Mouse (Mus musculus): ENCODE data around the gene Ube2h. TPM values are rescaled to one million over a fixed set of nuclear protein-coding genes. Genes with fewer than 3 reads are reported as not detected.

The Ube2h gene
- total RNA-seq, 2 experiments from 2014 or later = 90.5 to 94.2 TPM

DNA sequence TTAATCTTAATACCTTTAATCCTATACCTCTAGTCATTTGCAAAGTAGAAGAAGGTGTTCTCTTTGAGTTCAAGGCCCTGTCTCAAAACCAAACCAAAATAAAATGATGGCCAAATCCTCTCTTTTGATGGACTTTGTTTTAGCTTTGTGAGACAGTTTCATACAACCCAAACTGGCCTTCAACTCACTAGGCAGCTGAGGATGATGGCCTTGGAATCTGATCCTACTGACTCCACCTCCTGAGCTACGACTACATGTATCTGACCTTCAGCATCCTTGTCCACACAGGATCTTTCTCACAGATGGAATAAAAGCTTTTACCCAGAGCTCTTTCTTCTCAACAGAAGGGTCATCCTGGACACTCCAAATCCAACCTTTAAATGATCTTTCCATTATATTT is 48.5 kb downstream of the Ube2h start:
- intact Hi-C loops (cut with DNase I) = no loop called here
- DNase-seq (ENCODE audit: low spot score in 2 of 2) = no peak

- intact Hi-C loops (cut with DNase I) = no loop called here
- DNase-seq (ENCODE audit: low spot score in 2 of 2) = no peak
These were observed 51.9 kb downstream of the Ube2h start for GRCm38 (mm10) chr6:30252271-30253010.

DNA sequence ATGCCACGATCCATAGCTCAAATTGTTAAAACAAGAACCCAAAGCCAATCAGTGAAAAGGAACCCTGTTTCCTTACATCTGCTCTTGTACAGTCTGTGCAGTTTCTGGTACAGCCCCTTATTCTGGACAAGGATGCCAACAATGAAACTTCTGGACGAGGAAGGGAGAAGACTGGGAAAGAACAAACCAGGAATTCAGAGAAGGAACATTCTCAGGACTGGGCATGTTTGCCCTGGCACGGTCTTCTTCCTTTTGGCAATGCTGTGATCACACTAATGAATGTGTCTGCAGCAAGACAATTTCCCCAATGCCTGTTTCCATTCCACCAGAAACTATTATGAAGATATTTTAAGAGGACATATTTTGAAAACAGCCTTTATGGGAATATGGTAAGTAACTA is 55.6 kb downstream of the Ube2h start:
- intact Hi-C loops (cut with DNase I) = no loop called here
- no peak for DNase-seq (ENCODE audit: low spot score in 2 of 2)

DNA sequence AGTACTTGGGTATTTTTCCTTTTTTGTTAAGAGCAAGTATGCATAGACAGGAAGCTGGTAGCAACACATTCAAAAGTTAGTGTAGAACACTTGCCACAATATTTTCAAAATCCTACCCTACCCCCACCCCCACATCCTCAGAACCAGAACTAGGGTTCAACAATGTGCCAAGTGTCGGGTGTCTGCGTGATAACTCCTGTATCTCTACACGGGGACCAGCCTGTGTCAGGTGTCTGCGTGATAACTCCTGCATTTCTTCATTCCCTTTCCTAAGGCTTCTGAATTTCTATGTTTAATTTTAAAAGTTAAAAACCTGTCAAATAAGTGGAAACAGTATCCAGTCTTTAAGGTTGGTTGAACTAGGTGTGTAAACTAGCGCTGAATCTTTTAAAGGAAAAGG is 58.4 kb downstream of the Ube2h start:
- DNase-seq (ENCODE audit: low spot score in 2 of 2) = no peak
- intact Hi-C loops (cut with DNase I) = no loop called here

GRCm38 (mm10) chr6:30245397-30245796 is 58.9 kb downstream of the Ube2h start:
- intact Hi-C loops (cut with DNase I) = no loop called here
- no peak for DNase-seq (ENCODE audit: low spot score in 2 of 2)

DNA sequence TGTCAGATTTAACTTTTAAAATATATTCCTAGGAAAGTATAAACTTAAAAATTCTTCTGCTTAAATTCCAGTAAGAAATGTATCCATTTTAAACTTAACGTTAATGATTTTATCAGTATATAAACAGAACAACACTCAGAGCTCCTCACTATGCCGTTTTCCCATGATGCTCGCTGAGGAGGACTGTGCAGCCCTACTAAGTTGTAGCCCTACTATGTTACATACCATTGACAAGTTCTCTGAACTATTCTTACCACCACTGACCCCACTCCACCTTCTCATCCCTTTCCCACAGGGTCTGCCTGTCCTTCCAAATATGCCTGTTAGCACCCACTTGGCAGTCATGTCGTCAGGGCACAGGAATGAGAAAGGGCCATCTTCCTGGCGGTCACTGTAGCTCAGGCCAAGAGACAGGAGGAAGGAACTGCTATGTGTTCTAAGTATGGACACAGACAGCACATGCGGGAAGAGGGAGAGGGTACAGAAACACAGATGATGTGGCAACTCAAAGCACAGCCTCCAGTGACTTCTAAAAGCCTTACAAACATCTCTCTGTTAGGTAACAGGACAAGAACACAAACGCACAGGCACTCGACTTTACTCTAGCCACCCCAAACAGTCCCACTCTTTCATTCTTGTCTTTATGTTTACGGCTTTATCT is 60.9 kb downstream of the Ube2h start:
- DNase-seq (ENCODE audit: low spot score in 2 of 2) = peak in 1 of 2 experiments; percentile 14
- intact Hi-C loops (cut with DNase I) = no loop called here

DNA sequence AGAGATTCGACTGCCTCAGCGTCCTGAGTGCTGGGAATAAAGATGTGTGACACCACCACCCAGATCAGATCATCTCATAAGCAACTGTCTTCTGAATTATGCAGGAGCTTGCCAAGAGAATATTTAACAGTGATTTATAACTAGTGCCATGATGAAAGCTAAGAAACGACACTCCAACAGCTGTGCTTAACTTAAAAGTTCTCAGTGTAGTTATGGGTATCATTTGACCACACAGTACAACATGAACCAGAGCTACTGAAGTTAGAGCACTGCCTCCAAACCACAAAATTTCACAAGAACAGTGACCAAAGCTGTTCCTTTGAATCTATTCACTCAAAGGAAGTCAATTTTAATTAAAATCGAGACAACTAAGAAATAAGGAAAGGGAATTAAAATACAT is 61.4 kb downstream of the Ube2h start:
- intact Hi-C loops (cut with DNase I) = no loop called here
- DNase-seq (ENCODE audit: low spot score in 2 of 2) = no peak

- DNase-seq (ENCODE audit: low spot score in 2 of 2) = no peak
- intact Hi-C loops (cut with DNase I) = no loop called here
These were observed 64.2 kb downstream of the Ube2h start for GRCm38 (mm10) chr6:30240105-30240504.

DNA sequence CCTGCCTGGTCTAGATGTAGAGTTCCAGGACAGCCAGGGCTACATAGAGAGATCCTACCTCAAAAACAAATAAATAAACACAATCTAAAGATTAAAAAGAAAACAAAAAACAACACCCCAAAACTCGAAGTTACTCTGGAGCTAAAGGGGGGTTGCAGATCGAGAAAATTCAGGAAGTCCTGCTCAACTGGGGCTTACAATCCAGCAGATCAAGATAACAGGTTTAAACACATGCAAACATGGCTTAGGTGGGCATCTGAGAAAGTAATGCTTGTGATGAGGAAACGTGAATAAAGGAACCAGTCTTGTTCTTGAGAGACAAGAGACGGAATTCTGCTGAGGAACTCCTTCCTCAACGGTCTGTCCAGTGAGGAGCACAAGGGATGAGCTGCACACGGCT is 65.1 kb downstream of the Ube2h start:
- intact Hi-C loops (cut with DNase I) = no loop called here
- no peak for DNase-seq (ENCODE audit: low spot score in 2 of 2)

- intact Hi-C loops (cut with DNase I) = no loop called here
- DNase-seq (ENCODE audit: low spot score in 2 of 2) = no peak
These were observed 66.3 kb downstream of the Ube2h start for GRCm38 (mm10) chr6:30238079-30238478.

DNA sequence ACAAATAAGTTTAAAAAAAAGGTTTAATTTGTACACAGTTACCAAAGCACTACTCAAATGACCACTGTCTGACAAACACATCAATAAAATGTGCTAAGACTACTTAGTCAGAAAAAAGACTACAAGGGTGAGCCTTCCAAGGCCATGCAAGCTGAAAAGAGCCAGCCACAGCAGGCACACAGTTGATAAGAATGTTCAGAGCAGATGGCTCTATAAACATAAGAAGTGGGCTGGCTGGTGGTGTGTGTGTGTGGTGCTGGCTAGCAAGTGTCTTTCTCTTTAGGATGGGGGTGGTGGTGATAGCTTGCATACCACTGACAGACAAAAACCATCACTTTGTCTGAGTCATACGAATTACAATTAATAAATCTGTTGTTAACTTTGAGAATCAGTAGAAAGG is 67.8 kb downstream of the Ube2h start:
- peak in 1 of 2 experiments; percentile 72 for DNase-seq (ENCODE audit: low spot score in 2 of 2)
- intact Hi-C loops (cut with DNase I) = no loop called here

- DNase-seq (ENCODE audit: low spot score in 2 of 2) = no peak
- intact Hi-C loops (cut with DNase I) = no loop called here
These were observed 72.5 kb downstream of the Ube2h start for GRCm38 (mm10) chr6:30231758-30232293.

- intact Hi-C loops (cut with DNase I) = no loop called here
- peak in 1 of 2 experiments; percentile 70 for DNase-seq (ENCODE audit: low spot score in 2 of 2)
These were observed 74.1 kb downstream of the Ube2h start for GRCm38 (mm10) chr6:30230246-30230645.

GRCm38 (mm10) chr6:30228921-30229320 is 75.4 kb downstream of the Ube2h start:
- intact Hi-C loops (cut with DNase I) = no loop called here
- no peak for DNase-seq (ENCODE audit: low spot score in 2 of 2)

DNA sequence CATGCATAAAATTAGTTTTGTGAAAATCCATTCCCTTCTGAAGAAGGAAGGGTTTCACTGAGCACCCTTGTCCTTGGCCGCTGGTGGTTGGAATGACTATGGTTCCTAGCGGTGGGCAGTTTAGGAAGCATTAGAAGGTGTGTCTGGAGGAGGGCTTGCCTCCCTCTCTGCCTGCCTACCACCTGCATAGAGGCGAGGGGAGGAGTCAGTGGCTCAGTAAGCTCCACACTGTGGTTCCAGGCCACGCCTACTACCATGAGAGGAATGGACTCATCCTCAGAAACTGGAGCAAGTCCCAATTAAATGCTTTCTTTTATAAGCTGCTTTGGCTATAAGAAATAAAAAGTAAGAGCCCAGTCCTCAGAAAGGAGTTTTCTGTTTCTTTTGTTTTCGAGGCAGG is 76.0 kb downstream of the Ube2h start:
- DNase-seq (ENCODE audit: low spot score in 2 of 2) = no peak
- intact Hi-C loops (cut with DNase I) = no loop called here

DNA sequence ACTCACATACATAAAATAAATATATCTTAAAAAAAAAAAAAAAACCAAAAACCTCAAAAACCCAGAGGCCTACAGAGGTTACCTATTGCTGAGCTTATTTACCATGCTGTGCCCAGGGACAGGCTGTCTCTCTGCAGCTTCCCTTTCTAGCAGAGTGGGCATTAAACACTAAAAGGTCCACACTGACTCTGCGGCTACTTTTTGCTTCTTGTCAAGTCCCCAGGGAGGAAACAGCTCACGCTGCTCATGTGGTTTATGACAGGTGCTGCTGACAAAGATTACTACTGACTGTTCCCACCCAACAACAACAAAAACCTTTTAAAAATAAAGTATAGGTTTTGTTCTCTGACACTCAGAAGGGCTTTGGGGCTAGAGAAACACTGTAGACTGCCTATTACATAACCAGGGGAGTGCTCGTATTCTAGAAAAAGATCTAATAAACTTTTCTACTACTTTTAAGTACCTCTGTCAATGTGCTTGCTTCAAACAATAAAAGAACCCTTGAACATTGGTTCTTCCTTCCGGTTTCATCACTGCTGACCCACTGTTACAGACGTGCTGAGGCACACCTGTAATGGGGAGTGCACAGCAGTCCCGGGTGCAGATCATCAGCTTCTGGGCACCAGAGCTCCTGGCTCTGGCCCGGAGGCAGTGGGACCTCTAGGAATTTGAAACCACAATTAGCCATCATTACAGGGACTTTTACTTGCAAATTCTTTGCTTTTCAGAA is 77.2 kb downstream of the Ube2h start:
- no peak for DNase-seq (ENCODE audit: low spot score in 2 of 2)
- intact Hi-C loops (cut with DNase I) = no loop called here

DNA sequence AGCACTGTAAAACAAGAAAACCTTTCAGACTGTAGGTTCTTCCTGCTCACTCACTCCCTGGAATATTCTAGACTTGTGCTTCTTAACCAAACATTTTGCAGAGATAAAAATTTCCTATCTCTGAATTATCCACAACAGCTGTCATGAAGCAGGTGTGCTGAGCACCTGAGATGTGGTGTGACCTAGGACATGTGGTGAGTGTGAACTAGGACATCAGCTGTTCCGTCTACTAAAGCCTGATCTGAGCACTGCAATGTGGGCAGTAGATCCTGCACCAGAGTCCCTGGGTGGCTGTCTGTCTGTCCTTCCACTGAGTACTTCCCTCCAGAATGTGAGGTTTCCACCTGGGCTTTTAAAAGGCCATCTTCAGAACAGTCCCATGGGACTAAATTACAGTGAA is 79.6 kb downstream of the Ube2h start:
- no peak for DNase-seq (ENCODE audit: low spot score in 2 of 2)
- intact Hi-C loops (cut with DNase I) = no loop called here

DNA sequence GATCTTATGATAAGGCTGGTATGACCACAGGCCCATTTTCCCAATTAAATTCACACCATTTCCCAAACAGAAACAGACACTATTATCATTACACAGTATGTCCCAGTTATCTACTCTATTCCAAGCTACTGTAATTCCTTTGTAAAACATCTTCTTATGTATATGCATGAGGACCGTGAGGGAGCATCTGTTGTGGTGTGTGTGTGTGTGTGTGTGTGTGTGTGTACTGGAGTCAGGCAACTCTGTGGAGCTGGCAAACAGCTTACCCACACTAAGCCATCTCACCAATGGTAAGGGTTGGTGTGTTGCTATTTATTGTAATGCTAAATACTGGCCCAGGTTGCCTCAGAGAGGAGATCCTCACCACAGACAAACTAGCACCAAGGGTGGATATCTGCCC is 82.0 kb downstream of the Ube2h start:
- intact Hi-C loops (cut with DNase I) = no loop called here
- peak in 1 of 2 experiments; percentile 58 for DNase-seq (ENCODE audit: low spot score in 2 of 2)

DNA sequence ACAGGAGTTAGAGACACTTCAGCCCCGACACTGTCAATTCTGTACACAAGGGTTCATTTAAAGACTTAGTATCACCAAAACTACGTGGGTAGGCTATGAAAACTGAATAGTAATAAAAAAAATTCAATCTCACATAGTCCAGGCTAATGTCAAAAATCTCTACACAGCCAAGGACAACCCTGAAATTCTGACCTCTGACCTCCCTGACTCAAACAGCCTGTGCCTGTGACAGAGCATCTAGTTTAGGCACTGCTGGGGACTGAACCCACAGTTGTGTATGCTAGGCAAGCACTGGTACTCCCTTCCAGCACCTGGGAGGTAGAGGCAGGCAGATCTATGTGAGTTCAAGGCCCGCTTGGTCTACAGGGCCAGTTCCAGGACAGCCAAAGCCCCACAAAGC is 86.8 kb downstream of the Ube2h start:
- DNase-seq (ENCODE audit: low spot score in 2 of 2) = no peak
- intact Hi-C loops (cut with DNase I) = no loop called here

- DNase-seq (ENCODE audit: low spot score in 2 of 2) = no peak
These were observed 91.9 kb downstream of the Ube2h start for GRCm38 (mm10) chr6:30212468-30212867.

More at GRCm38 (mm10) chr6:30212468-30212867, 91.9 kb downstream of the Ube2h start:
- intact Hi-C loops (cut with DNase I) = no loop called here
